Mouse (Mus musculus): ENCODE measurements around the gene Pafah1b1. TPM values are rescaled to one million over a fixed set of nuclear protein-coding genes. Genes with fewer than 3 reads are reported as not detected.
A peak's percentile ranks its signal among the peaks of the same experiment; 100 is the strongest.

Pafah1b1 gene
- polyA plus RNA-seq, 1 experiment from 2014 or later, result 44.9 TPM

DNA sequence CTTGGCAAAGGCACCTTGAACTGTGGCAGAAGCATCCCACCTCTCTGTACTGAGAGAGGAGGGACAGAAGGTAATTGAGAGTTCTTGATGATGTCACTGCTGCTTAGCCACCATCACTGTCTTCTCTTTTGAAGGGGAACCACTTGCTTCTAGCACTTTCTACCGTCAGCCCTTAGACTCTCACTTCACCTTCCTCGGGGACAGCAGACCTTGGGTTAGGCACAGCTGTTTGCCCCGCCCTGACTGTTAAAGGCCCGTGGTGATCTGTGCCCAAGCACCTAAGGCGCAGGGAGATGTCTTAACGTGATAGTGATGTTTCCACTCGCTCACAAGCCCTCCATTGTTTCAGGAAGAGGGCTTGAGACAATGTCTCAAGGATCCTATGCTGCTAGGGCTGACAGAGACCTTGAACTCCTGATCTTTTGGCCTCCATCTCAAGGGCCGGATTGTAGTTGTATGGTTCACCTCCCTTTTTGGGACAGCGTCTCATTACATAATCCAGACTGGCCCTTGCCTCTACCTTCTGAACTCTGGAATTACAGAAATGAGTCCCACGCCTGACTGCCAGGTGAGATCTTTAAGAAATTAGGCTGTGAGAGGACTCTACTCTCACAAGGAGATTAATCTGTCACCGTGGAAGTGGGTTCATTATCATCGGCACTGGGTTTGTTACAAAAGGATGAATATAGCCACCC is 36.7 kb upstream of the Pafah1b1 start:
- Histone ChIP-seq H3K9ac (ENCODE audit: low read length) (no peak overlapping the region), H3K27ac (ENCODE audit: low read length) (no peak overlapping the region), H3K4me2 (ENCODE audit: low read depth, low read length) (no peak overlapping the region), H3K36me3 (ENCODE audit: control insufficient read depth, insufficient read depth, low read length) (no peaks in the 10 kb centered on the region), H3K4me3 (ENCODE audit: low read length) (no peak overlapping the region), H3K4me1 (replicated peaks; ENCODE audit: control insufficient read depth, insufficient read depth, low read length) (no peaks in the 10 kb centered on the region), H3K9me3 (ENCODE audit: control insufficient read depth, low read length) (no peaks in the 10 kb centered on the region), H3K27me3 (ENCODE audit: control insufficient read depth, insufficient read depth, low read depth, low read length) (no peaks in the 10 kb centered on the region)
- 54% methylated on average over 12 of the region's 12 CpGs for WGBS
- no peak for ATAC-seq (ENCODE audit: low read depth)

DNA sequence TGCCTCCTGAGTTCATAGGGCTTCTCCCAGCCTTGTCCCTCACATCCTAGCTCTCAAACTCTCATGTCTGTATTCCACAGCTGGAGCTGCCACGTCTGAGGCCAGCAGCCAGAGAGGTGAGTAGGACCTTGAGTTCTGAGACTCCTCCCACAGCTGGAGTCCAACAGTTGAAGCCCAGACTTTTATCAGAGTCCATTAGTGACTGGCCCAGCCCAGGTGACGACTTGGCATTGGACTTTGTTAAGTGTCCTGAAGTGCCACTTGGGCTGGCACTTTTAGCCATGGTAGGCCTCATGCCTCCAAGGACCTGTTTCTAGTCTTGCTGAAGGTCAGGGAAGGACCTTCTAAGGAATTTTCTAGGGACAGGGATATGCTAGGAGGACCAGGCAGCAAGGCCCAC is 32.2 kb upstream of the Pafah1b1 start:
- peak overlapping the region; percentile 33; the same call in 1 of the 2 replicates for H3K27ac ChIP-seq (ENCODE audit: low read length)
- 28% methylated on average over 2 of the region's 2 CpGs for WGBS
- ATAC-seq (ENCODE audit: low read depth), result peak; percentile 73

DNA sequence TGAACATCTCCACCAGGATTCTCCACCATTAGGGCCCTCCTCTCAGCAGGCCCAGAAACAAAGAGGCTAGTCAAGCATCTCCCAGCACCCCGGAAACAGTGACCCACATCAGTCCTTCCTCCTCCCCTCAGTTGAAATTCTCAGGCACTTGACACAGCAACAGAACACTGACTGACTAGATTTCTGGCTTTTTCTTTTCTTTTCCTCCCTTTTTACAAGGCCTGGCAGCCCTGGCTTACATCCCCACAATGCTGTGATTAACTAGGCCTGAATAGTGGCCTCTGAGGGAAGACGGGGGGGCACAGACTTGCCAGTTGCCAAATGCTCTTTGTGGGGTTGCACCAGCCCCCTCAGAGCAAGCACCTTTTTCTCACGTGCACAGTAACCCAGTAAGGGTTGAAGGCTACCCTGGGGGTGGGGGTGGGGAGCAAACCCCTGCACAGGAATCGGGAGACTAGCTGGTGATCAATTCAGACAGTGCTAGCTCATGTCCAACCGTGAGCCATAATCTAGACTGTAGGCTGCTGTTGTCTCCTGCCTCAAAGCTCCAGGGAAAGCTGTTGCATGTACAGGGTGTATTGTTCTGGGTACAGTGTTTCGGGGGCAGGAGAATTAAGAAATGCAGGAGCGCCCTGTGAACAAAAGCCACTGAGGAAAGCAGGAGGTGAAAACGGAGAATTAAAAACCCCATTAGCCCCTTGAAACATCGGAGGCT is 27.0 kb upstream of the Pafah1b1 start:
- Histone ChIP-seq H3K4me3 (ENCODE audit: low read length) (no peak overlapping the region), H3K27ac (ENCODE audit: low read length) (no peak overlapping the region), H3K27me3 (ENCODE audit: control insufficient read depth, insufficient read depth, low read depth, low read length) (no peaks in the 10 kb centered on the region), H3K4me2 (ENCODE audit: low read depth, low read length) (no peak overlapping the region), H3K9ac (ENCODE audit: low read length) (no peak overlapping the region), H3K9me3 (ENCODE audit: control insufficient read depth, low read length) (no peaks in the 10 kb centered on the region), H3K36me3 (ENCODE audit: control insufficient read depth, insufficient read depth, low read length) (no peaks in the 10 kb centered on the region), H3K4me1 (replicated peaks; ENCODE audit: control insufficient read depth, insufficient read depth, low read length) (no peaks in the 10 kb centered on the region)
- no peak for ATAC-seq (ENCODE audit: low read depth)
- WGBS, result 65% methylated on average over 9 of the region's 9 CpGs

More for the DNA sequence above, 32.2 kb upstream of the Pafah1b1 start:
- no peak overlapping the region for H3K9ac ChIP-seq (ENCODE audit: low read length)
- no peaks in the 10 kb centered on the region for H3K27me3 ChIP-seq (ENCODE audit: control insufficient read depth, insufficient read depth, low read depth, low read length)
- H3K4me3 ChIP-seq (ENCODE audit: low read length), result no peak overlapping the region
- no peak overlapping the region for H3K4me2 ChIP-seq (ENCODE audit: low read depth, low read length)
- H3K36me3 ChIP-seq (ENCODE audit: control insufficient read depth, insufficient read depth, low read length), result no peaks in the 10 kb centered on the region
- no peaks in the 10 kb centered on the region for H3K9me3 ChIP-seq (ENCODE audit: control insufficient read depth, low read length)
- no peaks in the 10 kb centered on the region for H3K4me1 ChIP-seq (replicated peaks; ENCODE audit: control insufficient read depth, insufficient read depth, low read length)

DNA sequence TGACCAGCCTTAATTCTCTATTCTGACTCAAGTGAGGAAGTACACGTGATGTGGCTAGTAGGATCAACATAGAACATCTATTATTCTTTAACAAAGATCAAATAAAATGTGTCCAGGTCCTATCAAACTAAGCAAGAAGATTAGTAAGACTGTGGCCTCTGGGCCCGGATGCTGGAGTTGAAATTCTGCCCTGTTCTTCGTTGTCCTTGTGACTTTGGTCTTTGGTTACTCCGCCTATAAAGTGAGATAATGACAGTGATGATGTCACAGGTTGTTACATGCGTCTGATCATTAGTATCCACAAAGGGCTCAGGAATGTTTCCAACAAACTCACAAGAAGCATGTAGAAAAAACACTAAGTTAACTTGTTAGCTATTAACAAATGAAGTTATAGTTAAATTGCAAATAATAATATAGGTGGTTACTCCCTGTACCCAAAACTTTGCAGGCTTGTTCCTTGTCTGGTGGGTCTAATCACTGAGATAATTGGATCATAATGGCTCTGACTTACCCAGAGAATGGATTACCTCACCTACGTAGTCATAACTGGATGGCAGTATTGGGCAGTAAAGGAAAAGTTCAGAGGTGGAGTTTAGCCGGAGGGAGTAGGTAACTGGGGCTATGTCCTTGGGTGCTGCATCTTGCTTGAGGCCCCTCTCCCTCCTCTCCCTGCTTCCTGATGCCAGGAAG is 26.3 kb upstream of the Pafah1b1 start:
- WGBS, result 73% methylated on average over 7 of the region's 7 CpGs
- no peak for ATAC-seq (ENCODE audit: low read depth)
- no peak overlapping the region for H3K27ac ChIP-seq (ENCODE audit: low read length)

DNA sequence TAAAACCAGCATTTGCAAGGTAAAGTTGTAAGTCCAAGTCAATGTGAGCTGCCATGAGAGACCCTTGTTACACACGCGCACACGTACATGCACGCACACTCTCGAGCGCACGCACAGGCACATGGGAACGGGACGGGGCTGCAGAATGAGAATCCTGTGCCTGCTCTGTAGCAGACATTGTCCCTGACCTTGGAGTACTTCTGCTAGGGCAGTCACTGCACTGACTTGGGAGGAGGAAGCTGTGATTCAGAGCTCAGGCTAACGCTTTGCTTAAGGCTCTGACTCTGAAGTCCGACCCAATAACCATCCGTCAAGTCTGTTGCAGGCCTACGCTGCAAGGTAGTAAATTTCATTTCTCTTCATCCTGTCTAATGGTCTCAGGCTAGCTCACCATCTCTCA is 24.8 kb upstream of the Pafah1b1 start:
- H3K27me3 ChIP-seq (ENCODE audit: control insufficient read depth, insufficient read depth, low read depth, low read length), result no peaks in the 10 kb centered on the region
- no peak overlapping the region for H3K9ac ChIP-seq (ENCODE audit: low read length)
- no peaks in the 10 kb centered on the region for H3K4me1 ChIP-seq (replicated peaks; ENCODE audit: control insufficient read depth, insufficient read depth, low read length)
- no peaks in the 10 kb centered on the region for H3K36me3 ChIP-seq (ENCODE audit: control insufficient read depth, insufficient read depth, low read length)
- WGBS, result 88% methylated on average over 13 of the region's 13 CpGs
- no peak for ATAC-seq (ENCODE audit: low read depth)
- H3K9me3 ChIP-seq (ENCODE audit: control insufficient read depth, low read length), result no peaks in the 10 kb centered on the region
- no peak overlapping the region for H3K27ac ChIP-seq (ENCODE audit: low read length)
- no peak overlapping the region for H3K4me2 ChIP-seq (ENCODE audit: low read depth, low read length)
- H3K4me3 ChIP-seq (ENCODE audit: low read length), result no peak overlapping the region

More for the DNA sequence above, 26.3 kb upstream of the Pafah1b1 start:
- Histone ChIP-seq H3K4me3 (ENCODE audit: low read length) (no peak overlapping the region), H3K4me1 (replicated peaks; ENCODE audit: control insufficient read depth, insufficient read depth, low read length) (no peaks in the 10 kb centered on the region), H3K36me3 (ENCODE audit: control insufficient read depth, insufficient read depth, low read length) (no peaks in the 10 kb centered on the region), H3K9me3 (ENCODE audit: control insufficient read depth, low read length) (no peaks in the 10 kb centered on the region), H3K9ac (ENCODE audit: low read length) (no peak overlapping the region), H3K4me2 (ENCODE audit: low read depth, low read length) (no peak overlapping the region), H3K27me3 (ENCODE audit: control insufficient read depth, insufficient read depth, low read depth, low read length) (no peaks in the 10 kb centered on the region)

DNA sequence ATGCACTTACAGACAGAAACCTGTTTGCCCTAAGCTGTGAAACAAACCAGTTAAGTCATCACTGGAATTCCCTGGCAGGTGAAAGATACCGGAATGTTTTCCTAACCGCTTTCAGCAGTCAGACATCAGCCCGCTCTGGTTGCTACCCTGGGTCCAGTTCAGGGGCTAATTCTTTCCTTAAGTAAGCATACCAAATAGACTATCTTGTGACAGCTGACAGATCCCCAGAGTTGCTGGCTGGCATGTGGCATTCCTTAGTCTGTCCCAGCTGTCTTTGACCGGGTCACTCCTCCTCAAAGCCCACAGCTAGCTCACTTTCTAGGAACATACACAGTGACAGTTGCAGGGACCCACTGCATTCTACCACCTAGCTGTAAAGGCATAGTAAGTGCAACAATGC is 23.6 kb upstream of the Pafah1b1 start:
- no peaks in the 10 kb centered on the region for H3K9me3 ChIP-seq (ENCODE audit: control insufficient read depth, low read length)
- H3K27me3 ChIP-seq (ENCODE audit: control insufficient read depth, insufficient read depth, low read depth, low read length), result no peaks in the 10 kb centered on the region
- no peak overlapping the region for H3K27ac ChIP-seq (ENCODE audit: low read length)
- H3K9ac ChIP-seq (ENCODE audit: low read length), result no peak overlapping the region
- no peak for ATAC-seq (ENCODE audit: low read depth)
- WGBS, result 16% methylated on average over 4 of the region's 4 CpGs
- no peak overlapping the region for H3K4me3 ChIP-seq (ENCODE audit: low read length)
- H3K4me2 ChIP-seq (ENCODE audit: low read depth, low read length), result no peak overlapping the region
- no peaks in the 10 kb centered on the region for H3K36me3 ChIP-seq (ENCODE audit: control insufficient read depth, insufficient read depth, low read length)
- no peaks in the 10 kb centered on the region for H3K4me1 ChIP-seq (replicated peaks; ENCODE audit: control insufficient read depth, insufficient read depth, low read length)

DNA sequence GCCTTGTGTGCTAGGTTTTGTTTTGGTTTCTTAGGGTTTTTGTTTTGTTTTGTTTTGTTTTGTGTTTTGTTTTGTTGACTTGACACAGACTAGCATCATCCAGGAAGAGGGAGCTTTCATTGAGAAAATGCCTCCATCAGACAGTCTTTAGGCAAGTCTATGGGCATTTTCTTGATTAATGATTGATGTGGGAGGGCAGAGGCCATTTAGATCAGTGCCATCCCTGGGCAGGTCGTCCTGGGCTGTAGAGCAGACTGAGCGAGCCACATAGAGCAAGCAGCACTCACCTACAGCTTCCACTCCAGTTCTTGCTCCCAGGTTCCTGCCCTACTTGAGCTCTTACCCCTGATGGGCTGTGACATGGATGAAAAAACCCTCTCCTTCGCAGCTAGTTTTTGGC is 13.4 kb upstream of the Pafah1b1 start:
- H3K9ac ChIP-seq (ENCODE audit: low read length), result no peak overlapping the region
- H3K27me3 ChIP-seq (ENCODE audit: control insufficient read depth, insufficient read depth, low read depth, low read length), result no peaks in the 10 kb centered on the region
- no peak overlapping the region for H3K4me2 ChIP-seq (ENCODE audit: low read depth, low read length)
- 42% methylated on average over 3 of the region's 3 CpGs for WGBS
- 0 out of 2 replicates have a peak, but pooled peaks cover 3% of the 10 kb centered on the region for H3K9me3 ChIP-seq (ENCODE audit: control insufficient read depth, low read length)
- no peaks in the 10 kb centered on the region for H3K4me1 ChIP-seq (replicated peaks; ENCODE audit: control insufficient read depth, insufficient read depth, low read length)
- no peaks in the 10 kb centered on the region for H3K36me3 ChIP-seq (ENCODE audit: control insufficient read depth, insufficient read depth, low read length)
- no peak overlapping the region for H3K27ac ChIP-seq (ENCODE audit: low read length)
- no peak for ATAC-seq (ENCODE audit: low read depth)
- no peak overlapping the region for H3K4me3 ChIP-seq (ENCODE audit: low read length)

DNA sequence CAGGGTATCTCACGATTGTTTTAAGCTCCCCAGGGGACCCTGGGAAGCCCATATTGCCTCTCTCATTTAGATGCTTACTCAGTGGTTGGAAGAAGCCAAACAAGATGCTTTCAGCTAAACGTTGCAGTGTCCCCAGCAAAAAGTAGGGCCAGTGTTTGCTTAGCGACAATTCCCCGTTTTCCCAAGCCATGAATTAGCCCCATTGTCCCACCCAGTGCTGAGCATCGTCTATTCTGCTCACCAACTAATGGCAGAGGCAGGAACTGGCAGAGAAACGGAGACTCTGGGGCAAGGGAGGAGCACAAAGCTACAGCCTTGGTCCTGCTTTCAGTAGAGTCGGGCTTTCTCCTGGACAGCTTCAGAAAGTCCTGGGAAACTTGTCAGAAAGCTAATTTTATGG is 10.4 kb upstream of the Pafah1b1 start:
- H3K4me1 ChIP-seq (replicated peaks; ENCODE audit: control insufficient read depth, insufficient read depth, low read length), result no peaks in the 10 kb centered on the region
- no peaks in the 10 kb centered on the region for H3K36me3 ChIP-seq (ENCODE audit: control insufficient read depth, insufficient read depth, low read length)
- H3K27me3 ChIP-seq (ENCODE audit: control insufficient read depth, insufficient read depth, low read depth, low read length), result no peaks in the 10 kb centered on the region
- ATAC-seq (ENCODE audit: low read depth), result no peak
- 0 out of 2 replicates have a peak, but pooled peaks cover 3% of the 10 kb centered on the region for H3K9me3 ChIP-seq (ENCODE audit: control insufficient read depth, low read length)
- H3K4me3 ChIP-seq (ENCODE audit: low read length), result no peak overlapping the region
- H3K9ac ChIP-seq (ENCODE audit: low read length), result no peak overlapping the region
- WGBS, result 24% methylated on average over 7 of the region's 7 CpGs
- H3K27ac ChIP-seq (ENCODE audit: low read length), result no peak overlapping the region
- no peak overlapping the region for H3K4me2 ChIP-seq (ENCODE audit: low read depth, low read length)

DNA sequence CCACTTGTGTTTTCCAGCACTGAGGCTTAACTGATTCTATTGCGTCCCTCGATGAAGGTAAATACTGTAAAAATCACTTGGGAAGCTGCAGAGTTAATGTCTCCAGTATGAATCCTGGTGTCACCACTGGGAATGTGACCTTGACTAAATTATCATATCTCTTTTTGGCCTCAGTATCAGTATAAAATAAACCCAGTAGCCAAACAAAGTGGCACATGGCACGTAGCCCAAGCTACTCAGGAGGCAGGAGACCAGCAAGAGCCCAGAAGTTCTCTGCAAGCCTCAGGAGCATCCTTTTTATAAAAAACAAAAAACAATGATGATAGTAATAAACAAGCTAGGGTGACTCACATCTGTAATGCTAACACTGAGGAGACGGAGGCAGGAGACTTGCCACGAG is 711 bp upstream of the Pafah1b1 start:
- 55% methylated on average over 5 of the region's 5 CpGs for WGBS
- no peak overlapping the region for H3K4me2 ChIP-seq (ENCODE audit: low read depth, low read length)
- H3K27ac ChIP-seq (ENCODE audit: low read length), result no peak overlapping the region
- ATAC-seq (ENCODE audit: low read depth), result no peak
- H3K4me1 ChIP-seq (replicated peaks; ENCODE audit: control insufficient read depth, insufficient read depth, low read length), result peaks cover 11% of the 10 kb centered on the region
- H3K9me3 ChIP-seq (ENCODE audit: control insufficient read depth, low read length), result no peaks in the 10 kb centered on the region
- H3K9ac ChIP-seq (ENCODE audit: low read length), result peak overlapping the region; percentile 18; the same call in 1 of the 2 replicates
- H3K4me3 ChIP-seq (ENCODE audit: low read length), result no peak overlapping the region
- H3K27me3 ChIP-seq (ENCODE audit: control insufficient read depth, insufficient read depth, low read depth, low read length), result no peaks in the 10 kb centered on the region
- H3K36me3 ChIP-seq (ENCODE audit: control insufficient read depth, insufficient read depth, low read length), result no peaks in the 10 kb centered on the region

Measured in lung, embryonic 16.5 days (tissue).